In the genomic region with DNA sequence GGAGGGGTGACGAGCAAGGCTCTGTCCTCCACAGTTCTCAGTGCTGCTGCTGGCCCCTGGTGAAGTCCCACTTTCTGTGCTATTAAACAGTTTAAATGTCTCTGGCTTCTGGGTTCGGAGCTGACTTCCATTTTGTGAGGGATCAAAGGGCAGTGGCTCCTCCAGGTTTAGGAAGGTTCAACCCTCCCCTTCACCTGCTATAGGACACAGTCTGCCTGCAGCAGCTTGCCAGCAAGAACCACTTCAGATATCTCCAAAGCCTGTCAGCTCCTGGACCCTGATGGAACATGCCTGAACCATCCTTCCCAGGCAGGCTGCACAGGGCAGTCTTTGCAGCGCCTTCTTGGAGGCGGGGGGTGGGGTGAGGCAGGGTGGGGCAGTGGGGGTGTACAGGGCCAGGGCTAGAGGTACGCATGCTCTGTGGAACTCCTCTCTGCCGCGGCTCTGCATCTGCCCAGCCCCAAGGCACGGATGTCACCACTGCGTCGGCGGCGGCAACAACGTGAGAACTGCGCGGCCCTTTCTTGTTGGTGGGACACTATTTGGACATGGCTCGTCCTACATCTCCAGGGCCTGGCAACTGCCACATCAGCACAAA, we compare ENCODE assay signal across 9 mouse cellular contexts.
DNase-seq lines count a peak whose midpoint lies in the region; ATAC-seq and TF ChIP-seq lines count a peak whose summit lies in the region.
"Had no signal": no experiment of that assay in that cellular context is flagged by ENCODE, and none has a peak within 500 bp of the region (broad histone marks: within the 10 kb centered on the region; RNA-seq: fewer than 3 reads in every experiment).

No protein-coding gene starts in this region.

- H3K4me2 ChIP-seq in heart, embryonic 13.5 days: peak overlapping the region; percentile 56
- H3K4me2 ChIP-seq in embryonic facial prominence, embryonic 13.5 days: peak overlapping the region; percentile 26; the same call in 1 of the 2 replicates
- peak overlapping the region; percentile 34 for H3K4me2 ChIP-seq in heart, postnatal 0 days (ENCODE audit: low read depth, low read length)
- peak overlapping the region; percentile 29 for H3K4me2 ChIP-seq in neural tube, embryonic 13.5 days
- H3K4me2 ChIP-seq: liver, embryonic 13.5 days had no signal

- intact Hi-C loops in heart, postnatal 25 days (cut with DNase I): no loop called here

- H3K4me1 ChIP-seq in heart, embryonic 13.5 days: peaks cover 89% of the 10 kb centered on the region
- peaks cover 73% of the 10 kb centered on the region for H3K4me1 ChIP-seq in embryonic facial prominence, embryonic 13.5 days
- peaks cover 75% of the 10 kb centered on the region for H3K4me1 ChIP-seq in heart, postnatal 0 days (ENCODE audit: control insufficient read depth, insufficient read depth)
- H3K4me1 ChIP-seq in neural tube, embryonic 13.5 days (replicated peaks): peaks cover 80% of the 10 kb centered on the region

- H3K36me3 ChIP-seq in heart, embryonic 13.5 days: no peaks in the 10 kb centered on the region
- H3K36me3 ChIP-seq in embryonic facial prominence, embryonic 13.5 days: no peaks in the 10 kb centered on the region
- no peaks in the 10 kb centered on the region for H3K36me3 ChIP-seq in heart, postnatal 0 days (replicated peaks; ENCODE audit: control insufficient read depth, insufficient read depth, low read length)
- H3K36me3 ChIP-seq in neural tube, embryonic 13.5 days: no peaks in the 10 kb centered on the region
- H3K36me3 ChIP-seq: liver, embryonic 13.5 days had no signal

- peak overlapping the region; percentile 67 for H3K9ac ChIP-seq in heart, embryonic 13.5 days
- no peak overlapping the region for H3K9ac ChIP-seq in embryonic facial prominence, embryonic 13.5 days
- no peak overlapping the region for H3K9ac ChIP-seq in heart, postnatal 0 days (replicated peaks; ENCODE audit: low read depth, low read length)
- 0 out of 2 replicates have a peak overlapping the region, but pooled peaks have one; percentile 12 for H3K9ac ChIP-seq in neural tube, embryonic 13.5 days
- H3K9ac ChIP-seq: liver, embryonic 13.5 days had no signal

- TF ChIP-seq CTCF in heart, postnatal 0 days (IDR thresholded peaks at IDR 0.05; ENCODE audit: low read depth): no peak

- no peak; the same call in 1 of the 2 replicates for TF ChIP-seq EP300 in heart, postnatal 0 days (IDR thresholded peaks at IDR 0.05; ENCODE audit: low read depth)

- 39% methylated on average over 16 of the region's 16 CpGs for WGBS in heart, embryonic 13.5 days
- WGBS in embryonic facial prominence, embryonic 13.5 days: 46% methylated on average over 16 of the region's 16 CpGs
- 33% methylated on average over 16 of the region's 16 CpGs for WGBS in heart, postnatal 0 days
- 25% methylated on average over 16 of the region's 16 CpGs for WGBS in neural tube, embryonic 13.5 days

- H3K9me3 ChIP-seq in heart, embryonic 13.5 days: no peaks in the 10 kb centered on the region
- H3K9me3 ChIP-seq in embryonic facial prominence, embryonic 13.5 days: no peaks in the 10 kb centered on the region
- H3K9me3 ChIP-seq in heart, postnatal 0 days (replicated peaks; ENCODE audit: control insufficient read depth, low read length): no peaks in the 10 kb centered on the region
- H3K9me3 ChIP-seq in neural tube, embryonic 13.5 days: no peaks in the 10 kb centered on the region
- H3K9me3 ChIP-seq: liver, embryonic 13.5 days had no signal

- peak; percentile 58; the same call in 1 of the 2 replicates for ATAC-seq in heart, embryonic 13.5 days (ENCODE audit: extremely low read depth, insufficient number of reproducible peaks, low FRiP score, low TSS enrichment)
- ATAC-seq in embryonic facial prominence, embryonic 13.5 days (ENCODE audit: insufficient number of reproducible peaks, insufficient read depth, low FRiP score, low TSS enrichment, low read depth): no peak
- ATAC-seq in heart, postnatal 0 days (ENCODE audit: insufficient read depth, low read depth): peak; percentile 43
- ATAC-seq in neural tube, embryonic 13.5 days (ENCODE audit: low read depth): peak; percentile 45
- ATAC-seq in activated CD4-positive, CD25-positive, alpha-beta regulatory T cell, adult 4 months: no peak

- H3K27me3 ChIP-seq in heart, embryonic 13.5 days (replicated peaks): peaks cover 62% of the 10 kb centered on the region
- peaks cover 73% of the 10 kb centered on the region for H3K27me3 ChIP-seq in embryonic facial prominence, embryonic 13.5 days
- no peaks in the 10 kb centered on the region for H3K27me3 ChIP-seq in heart, postnatal 0 days (ENCODE audit: control insufficient read depth, insufficient read depth, low read length)
- peaks cover 91% of the 10 kb centered on the region for H3K27me3 ChIP-seq in neural tube, embryonic 13.5 days

- H3K27ac ChIP-seq in heart, embryonic 13.5 days (replicated peaks): peak overlapping the region; percentile 82
- no peak overlapping the region for H3K27ac ChIP-seq in embryonic facial prominence, embryonic 13.5 days
- peak overlapping the region; percentile 58 for H3K27ac ChIP-seq in heart, postnatal 0 days (ENCODE audit: low read depth)
- H3K27ac ChIP-seq in neural tube, embryonic 13.5 days (replicated peaks): peak overlapping the region; percentile 62
- H3K27ac ChIP-seq: liver, embryonic 13.5 days had no signal

- no peak overlapping the region for H3K4me3 ChIP-seq in heart, embryonic 13.5 days
- no peak overlapping the region for H3K4me3 ChIP-seq in embryonic facial prominence, embryonic 13.5 days
- no peak overlapping the region for H3K4me3 ChIP-seq in heart, postnatal 0 days (ENCODE audit: low read depth, low read length)
- H3K4me3 ChIP-seq in neural tube, embryonic 13.5 days: no peak overlapping the region
- H3K4me3 ChIP-seq: liver, embryonic 13.5 days had no signal

- DNase-seq in heart, postnatal 25 days (ENCODE audit: low spot score): no peak
- no peak for DNase-seq in heart, postnatal 0 days (ENCODE audit: low spot score)
- DNase-seq in cerebellum, postnatal 25 days: no peak
- no peak for DNase-seq in lung, adult 18-20 months
- DNase-seq: liver, embryonic 13.5 days had no signal

Comparison
In these comparisons a context has a peak if more than half of its experiments do, and no peak if none do; other contexts are left out.
1. H3K9ac ChIP-seq: peak in heart, embryonic 13.5 days (single experiment) and neural tube, embryonic 13.5 days (single experiment); none in embryonic facial prominence, embryonic 13.5 days (single experiment) and heart, postnatal 0 days (single experiment).
2. ATAC-seq: peak in heart, embryonic 13.5 days (single experiment), heart, postnatal 0 days (single experiment) and neural tube, embryonic 13.5 days (single experiment); none in embryonic facial prominence, embryonic 13.5 days (single experiment) and activated CD4-positive, CD25-positive, alpha-beta regulatory T cell, adult 4 months (single experiment).
3. Peak in every context shown above with its lines, with median percentiles within 50 percentile points of each other: H3K4me2 ChIP-seq.